Mouse (Mus musculus) intestine, embryonic 16.5 days (tissue): ENCODE data around the gene Susd6. TPM values are rescaled to one million over a fixed set of nuclear protein-coding genes. Genes with fewer than 3 reads are reported as not detected.
"Not testable (repeated sequence)": the region's sequence is repeated elsewhere in the genome, so short reads cannot be mapped to it uniquely, and the experiment has no call there.

Source experiments
- ATAC-seq: fragments of 200-750 bp; cut with Nextera tagmentation; 2 replicates; pipeline ENCODE4 v1.8.0; 2017; ENCODE audit warnings: moderate TSS enrichment, moderate library complexity
- H3K27ac ChIP-seq: fragments of 300-500 bp; sonication (generic); 2 replicates; pipeline ENCODE4 v1.5.1; 2014; ENCODE audit warnings: mild to moderate bottlenecking, low read length
- H3K27me3 ChIP-seq: fragments of 300-500 bp; sonication (generic); replicated peaks from 2 replicates; pipeline ENCODE4 v1.6.1; 2014; ENCODE audit warnings: low read length, control low read depth, mixed read lengths; ENCODE audit not compliant: control insufficient read depth, insufficient read depth
- H3K36me3 ChIP-seq: fragments of 300-500 bp; sonication (generic); 2 replicates; pipeline ENCODE4 v1.6.1; 2014; ENCODE audit warnings: low read length, control low read depth; ENCODE audit not compliant: control insufficient read depth, insufficient read depth
- H3K4me1 ChIP-seq: fragments of 300-500 bp; sonication (generic); 2 replicates; pipeline ENCODE4 v1.6.1; 2014; ENCODE audit warnings: low read length, control low read depth, mixed read lengths; ENCODE audit not compliant: control insufficient read depth, insufficient read depth
- H3K4me2 ChIP-seq: fragments of 300-500 bp; sonication (generic); 2 replicates; pipeline ENCODE4 v1.6.1; 2014; ENCODE audit warnings: low read depth, low read length, control low read depth
- H3K4me3 ChIP-seq: fragments of 300-500 bp; sonication (generic); 2 replicates; pipeline ENCODE4 v1.5.1; 2014; ENCODE audit warnings: mild to moderate bottlenecking, low read length
- H3K9ac ChIP-seq: fragments of 300-500 bp; sonication (generic); 2 replicates; pipeline ENCODE4 v1.6.1; 2014; ENCODE audit warnings: low read depth, low read length
- H3K9me3 ChIP-seq: fragments of 300-500 bp; sonication (generic); 2 replicates; pipeline ENCODE4 v1.6.1; 2016; ENCODE audit warnings: low read length, control low read depth; ENCODE audit not compliant: control insufficient read depth
- WGBS: fragments of 180-500 bp; shearing (Covaris S2); extraction: QIAGEN DNeasy Blood & Tissue Kit; methylation state at CpG from one replicate; pipeline ENCODE4 v1.1.7; 2014; 5-methylcytosine and 5-hydroxymethylcytosine counted together
- polyA plus RNA-seq: library from polyadenylated mRNA; unstranded; fragments of >200 nt; fragmentation: Nextera tagmentation; extraction: Ambion mirVana; gene quantifications from 2 replicates; pipeline ENCODE4 v1.2.1, GENCODE M21; 2015

Susd6 gene
- polyA plus RNA-seq, 1 experiment from 2014 or later, result 16.4 TPM

DNA sequence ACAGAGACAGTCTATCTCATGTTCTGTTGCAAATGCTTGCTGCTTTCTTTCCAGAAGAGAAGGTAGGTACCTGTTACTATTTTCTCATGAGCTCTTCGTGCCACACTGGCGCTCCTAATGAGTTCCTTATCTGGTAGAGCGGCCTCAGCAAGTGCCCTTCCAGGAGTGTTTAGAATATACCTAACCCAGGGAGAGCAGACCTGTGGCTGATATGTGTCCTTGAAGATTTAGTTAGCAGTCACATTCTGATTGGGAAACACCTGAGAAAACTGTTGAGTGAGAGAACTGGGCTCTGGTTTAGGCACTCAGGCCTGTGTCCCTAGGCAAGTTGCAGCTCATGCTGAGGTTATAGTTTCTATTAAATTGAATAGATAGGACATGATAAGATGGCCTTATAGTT, 25.6 kb downstream of the Susd6 start:
- 56% methylated on average over 3 of the region's 3 CpGs for WGBS
- Histone ChIP-seq H3K27ac (peak overlapping the region; percentile 61), H3K9me3 (no peaks in the 10 kb centered on the region), H3K4me2 (no peak overlapping the region), H3K4me3 (no peak overlapping the region), H3K27me3 (no peaks in the 10 kb centered on the region), H3K9ac (no peak overlapping the region), H3K4me1 (peaks cover 61% of the 10 kb centered on the region), H3K36me3 (no peaks in the 10 kb centered on the region)
- no peak for ATAC-seq

DNA sequence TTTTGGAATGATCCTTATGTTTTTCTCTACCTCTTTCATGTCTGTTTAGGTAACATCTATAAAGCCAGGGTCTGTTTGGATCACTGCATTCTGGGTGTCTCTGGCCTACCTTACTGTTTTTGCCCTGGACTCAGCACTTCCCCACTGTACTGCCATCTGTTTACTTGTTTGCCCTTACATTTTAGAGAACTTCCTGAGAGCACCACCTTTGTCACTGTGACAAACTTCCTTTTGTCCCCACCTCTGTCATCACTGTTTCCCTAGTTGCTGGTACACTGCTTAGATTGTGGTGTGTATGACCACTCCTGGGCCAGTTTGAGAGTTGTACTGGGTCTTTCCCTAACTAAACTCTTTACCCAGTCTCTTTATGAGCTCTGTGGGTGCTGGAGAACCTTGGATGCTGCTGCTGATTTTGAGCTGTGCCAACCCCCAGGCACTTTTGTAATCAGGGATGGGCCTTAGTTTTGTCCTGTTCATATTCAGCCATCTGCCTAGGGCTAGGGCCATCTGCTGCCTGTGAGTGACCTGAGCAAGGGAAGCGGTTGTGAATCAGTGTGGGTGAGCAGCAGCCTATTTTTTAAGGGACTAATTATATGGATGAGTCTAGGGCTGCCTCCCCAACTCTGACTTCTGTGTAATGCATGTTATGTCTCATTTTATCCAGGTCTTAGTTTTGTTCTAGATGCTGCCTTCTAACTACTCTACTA, 26.2 kb downstream of the Susd6 start:
- WGBS, result 46% methylated on average over 1 of the region's 1 CpGs
- Histone ChIP-seq H3K9me3 (no peaks in the 10 kb centered on the region), H3K27me3 (no peaks in the 10 kb centered on the region), H3K9ac (no peak overlapping the region), H3K36me3 (no peaks in the 10 kb centered on the region), H3K4me2 (no peak overlapping the region), H3K4me1 (peaks cover 62% of the 10 kb centered on the region), H3K27ac (peak overlapping the region; percentile 40; the same call in 1 of the 2 replicates), H3K4me3 (no peak overlapping the region)
- ATAC-seq, result 0 out of 2 replicates have a peak, but pooled peaks have one; percentile 32

DNA sequence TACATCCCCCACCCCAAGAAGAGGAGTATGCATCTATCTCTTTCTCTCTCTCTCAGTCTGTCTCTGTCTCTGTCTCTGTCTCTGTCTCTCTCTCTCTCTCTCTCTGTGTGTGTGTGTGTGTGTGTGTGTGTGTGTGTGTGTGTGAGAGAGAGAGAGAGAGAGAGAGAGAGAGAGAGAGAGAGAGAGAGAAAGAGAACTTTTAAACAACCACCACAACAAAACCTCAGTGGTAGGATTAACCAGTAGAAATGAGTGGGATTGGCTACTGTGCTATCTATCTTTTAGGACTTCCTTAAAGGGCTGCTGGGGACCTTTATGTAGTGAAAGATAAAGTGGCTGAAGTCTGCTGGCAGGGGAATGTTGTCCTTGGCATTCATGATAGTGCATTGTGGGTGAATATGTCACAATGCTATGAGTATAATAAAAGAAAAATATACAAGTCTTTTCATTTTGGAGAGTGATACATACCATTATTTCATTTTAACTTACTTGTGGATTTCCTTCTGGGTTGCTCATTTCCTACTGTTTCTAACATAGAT, 27.5 kb downstream of the Susd6 start:
- Histone ChIP-seq H3K9me3 (no peaks in the 10 kb centered on the region), H3K4me2 (no peak overlapping the region), H3K27me3 (no peaks in the 10 kb centered on the region), H3K9ac (no peak overlapping the region), H3K4me1 (peaks cover 58% of the 10 kb centered on the region), H3K4me3 (no peak overlapping the region), H3K36me3 (no peaks in the 10 kb centered on the region), H3K27ac (no peak overlapping the region)
- no peak for ATAC-seq

DNA sequence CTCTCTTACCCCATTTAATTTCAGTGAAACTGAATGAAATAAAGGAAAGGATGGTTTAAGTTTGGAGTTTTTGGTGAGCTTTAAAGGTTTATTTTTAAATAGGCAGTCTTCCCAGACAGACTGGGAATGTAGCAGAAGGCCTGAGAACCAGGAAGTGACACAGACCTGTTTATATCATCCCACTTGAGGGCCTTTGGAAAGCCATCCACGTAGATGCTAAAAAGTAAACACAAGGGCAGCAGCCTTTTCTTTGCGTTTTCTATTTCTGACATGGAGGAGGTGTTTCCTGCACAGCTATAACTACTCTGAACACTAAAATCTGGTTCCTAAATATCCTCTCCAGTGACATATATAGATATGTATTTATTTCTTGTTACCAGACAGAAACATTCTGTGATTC, 28.7 kb downstream of the Susd6 start:
- H3K4me3 ChIP-seq, H3K9ac ChIP-seq, H3K27me3 ChIP-seq, H3K9me3 ChIP-seq, H3K36me3 ChIP-seq, H3K27ac ChIP-seq, H3K4me2 ChIP-seq: not testable (repeated sequence)
- WGBS, result 22% methylated on average over 2 of the region's 2 CpGs
- H3K4me1 ChIP-seq, result peaks cover 62% of the 10 kb centered on the region
- peak; percentile 26; the same call in 1 of the 2 replicates for ATAC-seq

DNA sequence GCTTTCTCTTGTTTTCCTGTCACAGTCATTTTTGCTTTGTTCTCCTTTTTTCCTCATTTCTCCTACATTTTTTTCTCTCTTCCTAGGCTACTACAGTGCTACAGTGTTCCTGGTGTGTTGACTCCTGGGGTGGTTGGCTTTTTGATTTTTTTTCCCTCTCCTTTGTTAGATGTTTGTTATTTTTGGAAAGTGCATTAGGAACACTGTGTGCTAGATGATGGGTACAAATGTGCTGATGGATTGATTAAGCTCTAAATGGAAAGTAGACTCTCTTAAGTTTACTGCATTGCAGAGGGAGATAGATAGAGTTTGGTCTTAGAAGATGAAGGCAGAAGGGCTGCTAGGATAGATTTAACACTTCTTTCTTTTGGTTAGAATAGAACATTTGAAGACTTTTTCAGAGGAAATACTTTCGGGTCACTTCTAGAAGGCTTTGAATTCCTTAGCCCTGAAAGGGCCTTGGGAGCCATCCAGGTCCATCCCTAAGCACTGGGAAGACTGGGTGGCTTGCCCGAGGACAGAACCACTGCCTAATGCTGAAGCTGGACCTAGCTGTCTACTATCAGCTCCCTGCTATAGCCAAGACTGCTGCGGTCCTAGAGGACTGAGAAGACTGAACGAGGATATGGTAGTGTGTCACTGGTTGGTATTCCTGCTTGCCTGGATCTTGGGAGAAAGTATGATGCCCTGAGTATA, 31.1 kb downstream of the Susd6 start:
- 80% methylated on average over 4 of the region's 4 CpGs for WGBS
- H3K9ac ChIP-seq, result no peak overlapping the region
- ATAC-seq, result no peak

DNA sequence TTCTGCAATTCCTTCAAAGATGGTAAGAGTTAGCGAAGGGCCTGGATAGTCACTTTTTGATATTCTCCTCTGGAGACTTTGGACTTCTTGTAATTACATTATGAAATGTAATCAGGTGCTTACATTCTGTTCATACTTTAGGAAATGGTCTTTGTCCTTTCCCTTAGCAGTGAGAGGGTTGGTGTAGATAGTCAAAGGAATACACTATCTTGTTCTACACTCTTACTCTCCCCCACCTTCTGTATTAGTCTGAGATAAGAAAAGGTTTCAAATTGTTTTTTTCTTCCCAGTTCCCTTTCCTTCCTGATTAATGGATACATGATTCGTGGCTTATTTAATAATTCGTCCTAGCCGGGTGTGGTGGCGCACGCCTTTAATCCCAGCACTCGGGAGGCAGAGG, 32.2 kb downstream of the Susd6 start:
- WGBS, result 85% methylated on average over 7 of the region's 7 CpGs
- Histone ChIP-seq H3K9me3 (no peaks in the 10 kb centered on the region), H3K36me3 (no peaks in the 10 kb centered on the region), H3K4me3 (no peak overlapping the region), H3K4me2 (no peak overlapping the region), H3K9ac (no peak overlapping the region), H3K27ac (no peak overlapping the region), H3K27me3 (no peaks in the 10 kb centered on the region), H3K4me1 (peaks cover 51% of the 10 kb centered on the region)
- ATAC-seq, result peak; percentile 66

More for the DNA sequence above, 31.1 kb downstream of the Susd6 start:
- Histone ChIP-seq H3K27me3 (no peaks in the 10 kb centered on the region), H3K4me1 (peaks cover 53% of the 10 kb centered on the region), H3K27ac (0 out of 2 replicates have a peak overlapping the region, but pooled peaks have one; percentile 14), H3K36me3 (no peaks in the 10 kb centered on the region), H3K9me3 (no peaks in the 10 kb centered on the region), H3K4me3 (no peak overlapping the region), H3K4me2 (no peak overlapping the region)

DNA sequence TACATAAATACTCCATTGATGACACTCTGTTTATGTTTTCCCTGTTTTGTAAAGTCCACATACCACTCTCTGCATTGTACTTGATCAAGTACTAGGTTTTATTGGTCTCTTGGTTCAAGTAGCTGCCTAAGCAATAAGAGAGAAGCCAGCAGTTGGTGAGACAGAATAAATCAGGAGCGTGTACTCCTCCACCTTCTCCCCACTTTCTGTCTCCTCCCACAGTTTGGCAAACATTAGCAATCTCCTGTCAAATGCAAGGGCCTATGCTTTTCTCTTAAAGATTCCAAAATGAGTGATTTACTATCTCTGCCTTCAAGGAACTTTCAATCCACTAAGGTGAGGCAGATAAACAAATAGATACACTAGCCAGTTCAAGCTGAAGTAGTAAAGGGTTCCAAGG, 33.9 kb downstream of the Susd6 start:
- Histone ChIP-seq H3K4me1 (peaks cover 47% of the 10 kb centered on the region), H3K9ac (no peak overlapping the region), H3K4me3 (no peak overlapping the region), H3K27me3 (no peaks in the 10 kb centered on the region), H3K27ac (no peak overlapping the region), H3K4me2 (no peak overlapping the region), H3K9me3 (no peaks in the 10 kb centered on the region), H3K36me3 (0 out of 2 replicates have a peak, but pooled peaks cover 2% of the 10 kb centered on the region)
- 27% methylated on average over 1 of the region's 1 CpGs for WGBS
- no peak for ATAC-seq

DNA sequence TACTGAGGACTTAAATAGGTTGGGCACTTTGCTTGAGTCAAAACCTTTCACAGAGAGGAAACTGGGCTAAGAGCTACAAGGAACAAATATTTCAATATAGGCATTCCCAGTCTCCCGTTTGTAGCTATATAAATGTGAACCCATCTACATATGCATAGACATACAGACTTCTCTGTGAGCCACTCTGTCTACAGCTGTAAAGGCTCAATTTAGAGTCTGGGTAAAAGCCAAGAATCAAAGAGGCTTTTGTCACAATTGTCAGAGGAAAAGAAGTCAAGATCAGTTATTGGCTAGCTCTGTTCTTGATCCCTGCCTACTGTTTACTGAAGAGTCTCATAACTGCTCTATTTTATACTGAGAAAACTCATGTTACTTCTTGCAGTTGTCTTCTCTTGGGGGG, 36.1 kb downstream of the Susd6 start:
- Histone ChIP-seq H3K27ac (no peak overlapping the region), H3K36me3 (0 out of 2 replicates have a peak, but pooled peaks cover 2% of the 10 kb centered on the region), H3K4me2 (no peak overlapping the region), H3K27me3 (no peaks in the 10 kb centered on the region), H3K9ac (no peak overlapping the region), H3K4me3 (no peak overlapping the region), H3K9me3 (no peaks in the 10 kb centered on the region), H3K4me1 (peaks cover 45% of the 10 kb centered on the region)
- ATAC-seq, result no peak
- WGBS, result 31% methylated on average over 1 of the region's 1 CpGs

DNA sequence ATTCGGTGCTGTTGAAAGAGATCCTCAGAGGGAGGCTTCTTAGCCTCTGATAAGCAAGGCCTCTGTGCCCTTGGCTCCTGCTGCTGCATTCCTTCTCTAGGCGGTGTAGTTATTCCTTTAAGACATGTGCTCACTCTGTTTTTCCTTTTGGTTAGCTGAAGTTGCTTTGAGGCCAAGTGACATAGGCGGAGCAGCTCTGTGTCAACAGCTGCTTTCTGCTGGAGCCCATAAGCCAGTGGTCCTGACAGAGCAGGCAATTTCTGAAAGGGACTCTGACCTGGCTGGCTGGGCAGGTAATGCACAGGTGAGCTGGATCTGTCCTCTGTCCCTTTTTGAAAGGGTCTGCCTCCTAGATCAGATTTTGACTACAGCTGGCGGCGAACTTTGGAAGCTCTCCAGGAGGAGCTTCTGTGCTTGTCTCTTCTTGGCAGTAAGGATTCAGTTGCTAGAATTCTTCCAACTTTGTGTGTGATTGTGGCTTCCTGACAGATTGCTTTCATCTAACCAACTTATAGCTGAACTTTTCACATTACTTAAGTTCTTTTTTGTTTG, 37.2 kb downstream of the Susd6 start:
- Histone ChIP-seq H3K9me3 (no peaks in the 10 kb centered on the region), H3K36me3 (0 out of 2 replicates have a peak, but pooled peaks cover 2% of the 10 kb centered on the region), H3K4me1 (peaks cover 38% of the 10 kb centered on the region), H3K4me2 (peak overlapping the region; percentile 17; the same call in 1 of the 2 replicates), H3K27ac (peak overlapping the region; percentile 70), H3K27me3 (no peaks in the 10 kb centered on the region), H3K9ac (no peak overlapping the region), H3K4me3 (no peak overlapping the region)
- peak; percentile 66 for ATAC-seq
- WGBS, result 32% methylated on average over 5 of the region's 5 CpGs
